Mouse (Mus musculus) B cell, adult 67 days (primary cell): ENCODE results near the gene Srpr. TPM values are rescaled to one million over a fixed set of nuclear protein-coding genes. Genes with fewer than 3 reads are reported as not detected.

Experiments
- total RNA-seq, 2 experiments: library from RNA; stranded (reverse); gene quantifications; 4 replicates each; pipeline ENCODE4 v1.2.4; 2023

Srpr gene
- total RNA-seq, result 100 to 1,000 TPM; 107 to 112 TPM

GRCm38 (mm10) chr9:35199772-35200471, at the start of gene Srpr, which contains the start of gene Tirap:
Srpr (plus strand) TSS chr9:35200175.
Tirap (minus strand) TSS chr9:35200291.

GRCm38 (mm10) chr9:35175251-35176123, 24.5 kb upstream of the Srpr start, which contains the start of gene Dcps:
Dcps (minus strand) TSS chr9:35176061.

GRCm38 (mm10) chr9:35210542-35211474, 10.8 kb downstream of the Srpr start, which contains the start of gene Foxred1:
Foxred1 (minus strand) TSS chr9:35211055.

DNA sequence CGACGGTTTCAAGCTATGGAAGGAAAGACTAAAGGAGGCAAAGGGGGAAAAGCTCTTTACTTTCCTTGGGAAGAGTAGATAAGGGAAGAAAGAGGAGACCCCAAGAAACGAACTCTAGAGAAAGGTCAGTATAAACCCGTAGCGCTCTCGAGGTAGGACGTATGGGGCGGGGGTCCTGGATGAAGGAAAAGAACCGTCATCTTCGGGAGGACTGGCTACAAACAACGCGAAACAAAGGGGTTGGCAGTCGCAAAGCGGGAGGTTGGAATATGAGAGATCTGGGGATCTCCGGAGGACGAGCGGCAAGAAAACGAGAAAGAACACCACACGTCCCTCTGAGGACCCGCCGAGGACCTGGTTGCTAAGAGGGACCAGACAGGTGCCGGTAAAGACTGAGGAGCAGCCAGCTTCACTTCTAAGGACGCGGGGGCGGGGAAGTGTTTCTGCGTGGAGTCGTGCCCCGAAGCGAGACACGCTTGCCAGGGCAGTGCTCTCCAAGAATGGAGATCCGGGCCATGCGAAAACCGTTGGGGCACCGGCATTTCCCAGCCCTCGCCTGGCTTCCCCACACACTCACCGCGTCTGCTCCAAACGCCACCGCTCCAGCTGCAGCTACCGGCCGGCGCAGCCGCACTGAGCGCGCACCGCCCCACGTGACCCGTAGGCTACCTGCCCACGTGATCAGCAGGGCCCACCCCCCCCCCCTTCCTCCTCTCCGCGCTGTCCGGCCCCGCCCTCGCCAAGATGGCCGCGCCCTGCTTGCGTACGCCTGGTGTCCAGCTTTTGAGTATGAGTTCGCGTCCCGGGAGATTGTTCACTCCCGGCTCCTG, 67.4 kb downstream of the Srpr start, which contains the start of the genes Fam118b and Rpusd4:
Gene Fam118b (minus strand): TSS at position 660 of the 830 bp plus-strand sequence.
Gene Rpusd4 (plus strand): TSS at position 720 of the 830 bp plus-strand sequence.

Other genes with a start within 250 kb of the Srpr start
- gene St3gal4, start 80.9 kb upstream of the Srpr start, total RNA-seq, result 10 to 100 TPM; 15.2 to 17.0 TPM
- 10 to 100 TPM; 39.3 to 39.5 TPM for gene Dcps, start 24.1 kb upstream of the Srpr start, total RNA-seq
- 10 to 100 TPM; 13.8 to 18.5 TPM for gene Tirap, start 116 bp downstream of the Srpr start, total RNA-seq
- gene Foxred1, start 10.9 kb downstream of the Srpr start, total RNA-seq, result 10 to 100 TPM; 41.5 to 44.9 TPM
- 10 to 100 TPM; 22.8 to 30.9 TPM for gene Fam118b, start 67.6 kb downstream of the Srpr start, total RNA-seq
- gene Rpusd4, start 67.7 kb downstream of the Srpr start, total RNA-seq, result 10 to 100 TPM; 30.7 to 32.1 TPM
- 1 to 10 TPM; 7.5 to 9.8 TPM for gene Cdon, start 221.0 kb downstream of the Srpr start, total RNA-seq